In genomic region chr6:32990061-32990633, GRCm38 (mm10) we compare ENCODE assay signal across 12 mouse cellular contexts.
DNase-seq lines count a peak whose midpoint lies in the region; ATAC-seq and TF ChIP-seq lines count a peak whose summit lies in the region.
"Had no signal": no experiment of that assay in that cellular context is flagged by ENCODE, and none has a peak within 500 bp of the region (broad histone marks: within the 10 kb centered on the region; RNA-seq: fewer than 3 reads in every experiment).

No protein-coding gene starts in this region.

- H3K27ac ChIP-seq in hindbrain, postnatal 0 days: no peak overlapping the region
- no peak overlapping the region for H3K27ac ChIP-seq in hindbrain, embryonic 14.5 days
- peak overlapping the region; percentile 4; the same call in 1 of the 2 replicates for H3K27ac ChIP-seq in embryonic fibroblast, embryonic 13.5 days (ENCODE audit: insufficient read depth, low read length)

- WGBS in hindbrain, postnatal 0 days: 63% methylated on average over 12 of the region's 12 CpGs
- WGBS in hindbrain, embryonic 14.5 days: 61% methylated on average over 12 of the region's 12 CpGs

- no peaks in the 10 kb centered on the region for H3K4me1 ChIP-seq in hindbrain, postnatal 0 days (ENCODE audit: insufficient read depth, low read length)
- peaks cover 6% of the 10 kb centered on the region; the same call in 1 of the 2 replicates for H3K4me1 ChIP-seq in hindbrain, embryonic 14.5 days (replicated peaks; ENCODE audit: control insufficient read depth, insufficient read depth, low read length)
- peaks cover 2% of the 10 kb centered on the region; the same call in 1 of the 2 replicates for H3K4me1 ChIP-seq in embryonic fibroblast, embryonic 13.5 days (ENCODE audit: control insufficient read depth, insufficient read depth, low read length)

- DNase-seq in hindbrain, postnatal 0 days (ENCODE audit: low spot score): peak; percentile 14
- no peak for DNase-seq in hindbrain, embryonic 14.5 days (ENCODE audit: low spot score)
- DNase-seq in R1 (ENCODE audit: low read depth, low spot score): peak; percentile 21
- no peak for DNase-seq in gastrocnemius, postnatal 25 days
- no peak for DNase-seq in left cerebral cortex, postnatal 14 days (ENCODE audit: low spot score in 2 of 2)
- DNase-seq: cerebellum, adult 18-20 months; liver; right cerebral cortex, postnatal 4 days had no signal

- intact Hi-C loops in left cerebral cortex, postnatal 14 days (cut with DNase I): no loop called here

- no peak for TF ChIP-seq POLR2A in embryonic fibroblast, embryonic 13.5 days (IDR thresholded peaks at IDR 0.05; ENCODE audit: low read depth, low read length)
- TF ChIP-seq POLR2A in myocyte (IDR thresholded peaks at IDR 0.05; ENCODE audit: insufficient read length, low read depth): no peak

- H3K36me3 ChIP-seq in hindbrain, postnatal 0 days (ENCODE audit: insufficient read depth, low read length): no peaks in the 10 kb centered on the region
- no peaks in the 10 kb centered on the region for H3K36me3 ChIP-seq in hindbrain, embryonic 14.5 days (replicated peaks; ENCODE audit: control insufficient read depth, insufficient read depth)
- no peaks in the 10 kb centered on the region for H3K36me3 ChIP-seq in myocyte (ENCODE audit: control insufficient read depth, insufficient read depth)

- peaks cover 41% of the 10 kb centered on the region for H3K79me2 ChIP-seq in myocyte (ENCODE audit: control insufficient read depth, insufficient read depth)

- no peak for TF ChIP-seq CTCF in hindbrain, postnatal 0 days (IDR thresholded peaks at IDR 0.05; ENCODE audit: low read depth)
- no peak for TF ChIP-seq CTCF in embryonic fibroblast, embryonic 13.5 days (IDR thresholded peaks at IDR 0.05; ENCODE audit: borderline replicate concordance, insufficient read depth, low read length)

- H3K4me3 ChIP-seq in hindbrain, postnatal 0 days (ENCODE audit: low read length): no peak overlapping the region
- H3K4me3 ChIP-seq in hindbrain, embryonic 14.5 days (replicated peaks; ENCODE audit: low read length): no peak overlapping the region
- no peak overlapping the region for H3K4me3 ChIP-seq in embryonic fibroblast, embryonic 13.5 days (ENCODE audit: insufficient read depth, low read length)
- no peak overlapping the region for H3K4me3 ChIP-seq in myocyte

- no peaks in the 10 kb centered on the region for H3K9me3 ChIP-seq in hindbrain, postnatal 0 days (ENCODE audit: low read length)
- H3K9me3 ChIP-seq in hindbrain, embryonic 14.5 days (ENCODE audit: control insufficient read depth, low read length): no peaks in the 10 kb centered on the region

- no peak overlapping the region for H3ac ChIP-seq in myocyte (ENCODE audit: control insufficient read depth, insufficient read length)

- H3K27me3 ChIP-seq in hindbrain, postnatal 0 days (ENCODE audit: insufficient read depth, low read length): no peaks in the 10 kb centered on the region
- no peaks in the 10 kb centered on the region for H3K27me3 ChIP-seq in hindbrain, embryonic 14.5 days (ENCODE audit: control insufficient read depth, insufficient read depth, low read length)
- no peaks in the 10 kb centered on the region for H3K27me3 ChIP-seq in myocyte (ENCODE audit: control insufficient read depth, insufficient read depth, insufficient read length)

- H3K4me2 ChIP-seq in hindbrain, postnatal 0 days (ENCODE audit: low read depth, low read length): 0 out of 2 replicates have a peak overlapping the region, but pooled peaks have one; percentile 5
- H3K4me2 ChIP-seq in hindbrain, embryonic 14.5 days (replicated peaks): no peak overlapping the region
- peak overlapping the region; percentile 34 for H3K4me2 ChIP-seq in myocyte (ENCODE audit: low read depth)

- ATAC-seq in hindbrain, postnatal 0 days: no peak
- no peak for ATAC-seq in hindbrain, embryonic 14.5 days (ENCODE audit: low FRiP score)
- ATAC-seq: lung, postnatal 0 days; midbrain, embryonic 16.5 days had no signal

- H3K9ac ChIP-seq in hindbrain, postnatal 0 days (replicated peaks; ENCODE audit: low read length): no peak overlapping the region
- no peak overlapping the region for H3K9ac ChIP-seq in hindbrain, embryonic 14.5 days

TF ChIP-seq in myocyte, 11 proteins besides CTCF, POLR2A, EP300 and RAD21:
- no peak for TF ChIP-seq TCF12 (IDR thresholded peaks at IDR 0.05; ENCODE audit: insufficient read depth, poor library complexity, severe bottlenecking)
- TF ChIP-seq USF1 (IDR thresholded peaks at IDR 0.05; ENCODE audit: low read depth): no peak
- TF ChIP-seq CEBPB (IDR thresholded peaks at IDR 0.05; ENCODE audit: insufficient read depth, poor library complexity, severe bottlenecking): no peak
- no peak for TF ChIP-seq MAX (IDR thresholded peaks at IDR 0.05; ENCODE audit: low read depth)
- no peak for TF ChIP-seq REST (IDR thresholded peaks at IDR 0.05; ENCODE audit: insufficient read depth, insufficient read length)
- no peak for TF ChIP-seq POLR2AphosphoS2 (IDR thresholded peaks at IDR 0.05; ENCODE audit: insufficient read length, low read depth)
- TF ChIP-seq TCF3 (IDR thresholded peaks at IDR 0.05; ENCODE audit: insufficient read length, low read depth): no peak
- no peak for TF ChIP-seq SRF (IDR thresholded peaks at IDR 0.05; ENCODE audit: control insufficient read depth, insufficient read length, low read depth)
- TF ChIP-seq MYOG (IDR thresholded peaks at IDR 0.05; ENCODE audit: control insufficient read depth in 1 of 3, insufficient read depth in 1 of 3, insufficient read length in 2 of 3, low read depth in 2 of 3): no peak
- no peak for TF ChIP-seq E2F4 (IDR thresholded peaks at IDR 0.05; ENCODE audit: insufficient read depth)
- TF ChIP-seq MYOD1 (IDR thresholded peaks at IDR 0.05; ENCODE audit: control insufficient read depth in 1 of 3, insufficient read length in 2 of 3, low read depth in 2 of 3): no peak
TF ChIP-seq in myocyte: peak in this region for 0.

Comparison
In these comparisons a context has a peak if more than half of its experiments do, and no peak if none do; other contexts are left out.
1. DNase-seq: peak in hindbrain, postnatal 0 days (single experiment) and R1 (single experiment); none in hindbrain, embryonic 14.5 days (single experiment), gastrocnemius, postnatal 25 days (single experiment) and left cerebral cortex, postnatal 14 days (0 of 2).